Mouse (Mus musculus) brain, embryonic 18.5 days (tissue): ENCODE data around the gene Mpi.

Experiments used
- DNase-seq: peaks from one replicate; pipeline ENCODE4 v3.0.0-alpha.2; 2012; ENCODE audit warnings: low read depth, low spot score

Gene Mpi

GRCm38 (mm10) chr9:57552139-57552887 lies at the start of gene Mpi:
Mpi (minus strand) TSS chr9:57552763.
- no peak for DNase-seq

- no peak for DNase-seq
Measured at GRCm38 (mm10) chr9:57602098-57602497, 49.5 kb upstream of the Mpi start.

GRCm38 (mm10) chr9:57601353-57601706 lies 48.8 kb upstream of the Mpi start:
- no peak for DNase-seq

GRCm38 (mm10) chr9:57600620-57601352 lies 48.2 kb upstream of the Mpi start:
- DNase-seq, result no peak

- DNase-seq, result no peak
Measured at GRCm38 (mm10) chr9:57598851-57599563, 46.4 kb upstream of the Mpi start.

- DNase-seq, result no peak
Measured at GRCm38 (mm10) chr9:57597929-57598382, 45.4 kb upstream of the Mpi start.

GRCm38 (mm10) chr9:57597265-57597664 lies 44.7 kb upstream of the Mpi start:
- DNase-seq, result no peak

GRCm38 (mm10) chr9:57594174-57594509 lies 41.6 kb upstream of the Mpi start:
- DNase-seq, result no peak

- no peak for DNase-seq
Measured at GRCm38 (mm10) chr9:57593454-57594173, 41.1 kb upstream of the Mpi start.

GRCm38 (mm10) chr9:57590726-57591125 lies 38.2 kb upstream of the Mpi start:
- no peak for DNase-seq

- DNase-seq, result no peak
Measured at GRCm38 (mm10) chr9:57589224-57590126, 36.9 kb upstream of the Mpi start, which contains the start of gene Ulk3. Ulk3 (plus strand) TSS chr9:57589452.

GRCm38 (mm10) chr9:57584991-57585390 lies 32.4 kb upstream of the Mpi start:
- no peak for DNase-seq

- DNase-seq, result no peak
Measured at GRCm38 (mm10) chr9:57577144-57577849, 24.7 kb upstream of the Mpi start.

GRCm38 (mm10) chr9:57575577-57575976 lies 23.0 kb upstream of the Mpi start:
- DNase-seq, result no peak

GRCm38 (mm10) chr9:57574397-57574796 lies 21.8 kb upstream of the Mpi start:
- DNase-seq, result no peak

- DNase-seq, result no peak
Measured at GRCm38 (mm10) chr9:57568500-57568899, 15.9 kb upstream of the Mpi start.

GRCm38 (mm10) chr9:57566846-57567245 lies 14.3 kb upstream of the Mpi start:
- DNase-seq, result no peak

- no peak for DNase-seq
Measured at GRCm38 (mm10) chr9:57565741-57566221, 13.2 kb upstream of the Mpi start.

- no peak for DNase-seq
Measured at GRCm38 (mm10) chr9:57564609-57565008, 12.0 kb upstream of the Mpi start.

- DNase-seq, result no peak
Measured at GRCm38 (mm10) chr9:57562896-57563372, 10.4 kb upstream of the Mpi start.
